Mouse (Mus musculus) left cerebral cortex, adult 9 months (tissue): ENCODE data around the gene Btbd9.

Experiments used
- DNase-seq, 2 experiments: peaks; one replicate each; pipeline ENCODE4 v3.0.0; 2022; ENCODE audit warnings: low spot score in 2 of 2

Btbd9 gene

GRCm38 (mm10) chr17:30205062-30205825 lies 371.0 kb downstream of the Btbd9 start:
- DNase-seq: no peak

- DNase-seq: no peak
Observed at GRCm38 (mm10) chr17:30200283-30200682, 376.0 kb downstream of the Btbd9 start.

GRCm38 (mm10) chr17:30199374-30200247 lies 376.7 kb downstream of the Btbd9 start:
- no peak for DNase-seq

GRCm38 (mm10) chr17:30198422-30198821 lies 377.9 kb downstream of the Btbd9 start:
- DNase-seq: no peak

GRCm38 (mm10) chr17:30197280-30198030 lies 378.8 kb downstream of the Btbd9 start:
- DNase-seq: no peak

- DNase-seq: no peak
Observed at GRCm38 (mm10) chr17:30196401-30197279, 379.6 kb downstream of the Btbd9 start.

GRCm38 (mm10) chr17:30195591-30196183 lies 380.6 kb downstream of the Btbd9 start:
- peak in 1 of 2 experiments; percentile 7 for DNase-seq

GRCm38 (mm10) chr17:30194629-30195445 lies 381.5 kb downstream of the Btbd9 start:
- peak in 1 of 2 experiments; percentile 10 for DNase-seq

GRCm38 (mm10) chr17:30194091-30194490 lies 382.2 kb downstream of the Btbd9 start:
- peak in 1 of 2 experiments; percentile 1 for DNase-seq

- DNase-seq: peak in 1 of 2 experiments; percentile 2
Observed at GRCm38 (mm10) chr17:30193615-30194014, 382.7 kb downstream of the Btbd9 start.

GRCm38 (mm10) chr17:30192416-30193005 lies 383.8 kb downstream of the Btbd9 start:
- peak in 1 of 2 experiments; percentile 37 for DNase-seq

GRCm38 (mm10) chr17:30191097-30191640 lies 385.1 kb downstream of the Btbd9 start:
- peak in 1 of 2 experiments; percentile 1 for DNase-seq

- peak in 1 of 2 experiments; percentile 57 for DNase-seq
Observed at GRCm38 (mm10) chr17:30188031-30188981, 388.0 kb downstream of the Btbd9 start.

- DNase-seq: no peak
Observed at GRCm38 (mm10) chr17:30187581-30187980, 388.7 kb downstream of the Btbd9 start.

GRCm38 (mm10) chr17:30187154-30187553 lies 389.1 kb downstream of the Btbd9 start:
- no peak for DNase-seq

GRCm38 (mm10) chr17:30183561-30183960 lies 392.7 kb downstream of the Btbd9 start:
- no peak for DNase-seq

GRCm38 (mm10) chr17:30182063-30182462 lies 394.2 kb downstream of the Btbd9 start:
- DNase-seq: no peak

- DNase-seq: no peak
Observed at GRCm38 (mm10) chr17:30181554-30181953, 394.7 kb downstream of the Btbd9 start.
